Mouse (Mus musculus): ENCODE measurements around the gene Prpf4b.
"Not testable (repeated sequence)": the region's sequence is repeated elsewhere in the genome, so short reads cannot be mapped to it uniquely, and the experiment has no call there.

The Prpf4b gene

GRCm38 (mm10) chr13:34942370-34942769, 67.3 kb downstream of the Prpf4b start:
- DNase-seq = no peak

- DNase-seq = not testable (repeated sequence)
These were observed 76.3 kb downstream of the Prpf4b start for GRCm38 (mm10) chr13:34951437-34951836.
